Mouse (Mus musculus) bone marrow, adult 2 months (tissue): ENCODE measurements at regions not wholly inside any gene's neighbourhood (a gene's known extent, or its start where the extent isn't known, plus 50 kb on each side); places are given as distances from the start of the nearest gene placed in this dataset.

ENCODE experiments used
- CTCF ChIP-seq: fragments of 200-500 bp; IDR thresholded peaks from 2 replicates; pipeline ENCODE4 v1.5.1; 2011; ENCODE audit warnings: low read length, control low read depth; ENCODE audit not compliant: control insufficient read depth, insufficient read depth
- POLR2A ChIP-seq: fragments of 200-500 bp; IDR thresholded peaks from 2 replicates; pipeline ENCODE4 v1.6.1; 2011; ENCODE audit warnings: low read depth, mild to moderate bottlenecking, control low read depth, low read length, borderline replicate concordance; ENCODE audit not compliant: control insufficient read depth

- TF ChIP-seq CTCF: no peak
- no peak for TF ChIP-seq POLR2A
Observed at GRCm38 (mm10) chr7:135986021-135986420, 269.9 kb upstream of the Mki67 start.
